Mouse (Mus musculus) kidney, postnatal 14 days (tissue): ENCODE measurements at regions not wholly inside any gene's neighbourhood (a gene's known extent, or its start where the extent isn't known, plus 50 kb on each side); places are given as distances from the start of the nearest gene placed in this dataset.

ENCODE experiments used
- DNase-seq: peaks from one replicate; pipeline ENCODE4 v3.0.0; 2022; ENCODE audit warnings: mixed read lengths

- DNase-seq = no peak
Observed at GRCm38 (mm10) chr1:163555185-163555584, 151.7 kb upstream of the Gorab start.

DNA sequence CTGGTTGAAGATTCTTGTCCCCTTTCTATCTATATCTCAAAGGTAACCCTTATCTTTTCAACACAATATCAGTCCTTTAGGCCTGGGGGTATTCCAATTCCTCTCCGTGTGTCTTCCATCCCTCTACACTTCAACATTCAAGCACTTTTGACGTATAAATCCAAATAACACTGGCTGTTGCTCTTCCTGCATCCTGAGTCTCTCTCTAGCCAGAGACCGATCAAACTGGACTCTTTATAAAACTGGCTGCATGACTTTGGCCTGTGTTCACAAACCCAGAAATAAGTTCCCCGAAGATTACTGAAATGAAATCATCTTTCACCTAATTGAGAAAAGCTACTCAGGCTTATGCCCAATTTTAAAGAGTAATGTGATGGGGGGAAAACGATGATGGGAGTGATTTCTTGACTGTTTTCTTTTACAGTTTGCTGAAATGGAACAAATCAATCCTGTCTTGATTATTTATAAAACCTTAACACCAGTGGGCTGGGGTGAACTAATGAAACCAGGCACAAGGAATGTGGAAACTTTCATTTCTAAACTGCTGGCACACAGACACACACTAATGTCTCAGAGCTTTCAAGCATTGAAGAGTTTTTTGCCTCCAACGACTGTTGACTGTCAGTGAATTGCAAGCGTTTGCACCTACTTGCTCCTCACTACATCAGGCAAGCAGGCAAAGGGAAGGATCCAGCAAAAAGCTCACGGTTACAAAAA, 135.5 kb upstream of the Gorab start:
- no peak for DNase-seq

DNA sequence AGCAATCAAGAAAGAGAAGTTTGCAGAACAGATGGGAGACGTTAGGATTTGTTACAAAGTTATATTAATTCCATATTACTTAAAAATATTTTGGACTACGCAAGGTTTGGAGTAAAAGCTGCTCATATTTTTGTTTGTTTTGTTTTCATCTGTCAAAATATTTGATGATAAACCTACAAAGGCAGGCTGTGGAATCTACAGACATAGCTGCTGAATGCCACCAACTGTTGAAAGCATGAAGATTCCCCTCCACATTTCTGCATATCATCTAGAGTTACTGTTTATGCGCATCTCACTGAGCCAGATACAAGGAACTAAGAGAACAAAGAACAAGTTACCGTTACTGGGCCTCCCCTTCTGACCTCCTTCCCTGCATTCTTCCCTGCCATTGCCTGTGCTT, 127.1 kb upstream of the Gorab start:
- DNase-seq = no peak

- DNase-seq = no peak
Observed at GRCm38 (mm10) chr1:163517966-163518365, 114.5 kb upstream of the Gorab start.

DNA sequence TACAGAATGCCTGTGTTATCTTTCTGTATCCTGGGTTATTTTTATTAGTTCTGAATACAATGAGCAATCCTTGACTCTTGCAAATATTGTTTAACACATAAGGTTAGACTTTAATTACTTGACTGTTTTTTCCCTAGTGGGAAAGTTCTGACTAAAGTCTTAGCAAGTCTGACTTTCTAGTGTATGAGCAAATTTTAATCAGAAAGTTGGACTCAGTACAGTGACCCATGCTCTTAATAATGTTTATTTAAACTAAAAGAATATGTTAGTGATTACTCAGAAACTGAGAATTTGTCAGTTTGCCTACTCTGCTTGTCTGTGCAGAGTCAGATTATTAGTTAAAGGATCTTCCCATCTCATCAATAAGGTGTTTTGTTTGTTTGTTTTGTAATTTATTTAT, 109.4 kb upstream of the Gorab start:
- DNase-seq = no peak

GRCm38 (mm10) chr1:163512008-163512407, 108.5 kb upstream of the Gorab start:
- DNase-seq = no peak

- no peak for DNase-seq
Observed at GRCm38 (mm10) chr1:163505035-163505434, 101.6 kb upstream of the Gorab start.

DNA sequence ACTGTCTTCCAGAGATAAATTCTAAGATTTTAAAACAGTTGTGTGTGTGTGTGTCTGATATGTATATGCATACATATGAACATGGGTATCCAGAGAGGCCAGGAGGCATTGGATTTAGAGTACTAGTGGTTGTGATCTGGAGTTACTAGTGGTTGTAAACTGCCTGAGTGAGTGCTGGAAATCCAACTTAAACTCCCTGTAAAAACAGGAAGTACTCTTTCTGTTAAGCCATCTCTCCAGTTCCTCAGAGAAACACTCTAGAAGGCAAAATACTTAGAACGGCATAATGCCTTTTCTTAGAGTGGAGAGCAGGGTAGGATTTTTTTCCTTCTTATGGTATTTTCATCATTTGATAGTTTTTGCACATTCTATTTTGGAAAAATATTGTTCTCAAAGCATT, 99.1 kb upstream of the Gorab start:
- no peak for DNase-seq

DNA sequence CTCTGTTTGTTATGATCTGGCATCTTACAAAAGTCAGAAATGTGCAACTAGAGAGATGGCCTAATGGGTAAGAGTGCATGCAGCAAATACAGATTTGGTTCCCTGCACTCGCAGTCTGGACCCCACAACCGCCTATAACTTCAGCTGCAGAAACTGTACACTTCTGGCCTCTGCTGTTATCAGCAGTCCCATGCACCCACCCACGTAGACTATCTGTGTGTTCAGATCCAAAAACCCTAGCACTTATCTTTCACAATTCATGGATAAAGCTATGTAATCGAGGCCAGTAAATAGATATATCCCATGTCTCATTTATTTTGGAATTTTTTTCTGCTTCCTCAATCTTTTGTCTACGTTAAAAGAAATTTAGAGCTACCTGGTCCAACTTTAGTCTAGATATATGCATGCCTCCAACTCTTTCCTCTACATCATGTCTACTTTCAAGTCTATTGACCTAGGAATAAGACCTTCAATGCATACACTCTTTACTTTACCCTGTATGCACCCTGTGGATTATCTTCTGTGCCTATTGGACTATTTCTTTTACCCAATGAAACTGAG, 95.0 kb upstream of the Gorab start:
- DNase-seq = no peak

DNA sequence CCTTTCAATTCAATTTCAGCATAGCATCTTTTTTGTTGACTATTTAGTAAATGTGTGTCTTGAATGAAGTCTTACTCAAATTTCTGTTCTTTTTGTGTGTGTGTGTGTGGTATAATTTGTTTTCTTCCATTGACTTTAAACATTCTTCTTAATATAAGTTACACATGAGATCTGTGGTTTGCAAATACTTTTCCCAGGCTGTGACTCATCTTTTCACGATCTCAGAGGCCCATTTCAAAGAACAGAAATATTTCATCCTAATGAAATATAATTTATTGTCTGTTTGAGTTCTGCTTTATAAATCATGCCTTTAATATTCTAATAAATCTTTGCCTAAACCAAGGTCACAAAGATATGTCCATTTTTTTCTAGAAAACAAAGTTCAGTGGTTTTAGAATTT, 92.9 kb upstream of the Gorab start:
- no peak for DNase-seq

DNA sequence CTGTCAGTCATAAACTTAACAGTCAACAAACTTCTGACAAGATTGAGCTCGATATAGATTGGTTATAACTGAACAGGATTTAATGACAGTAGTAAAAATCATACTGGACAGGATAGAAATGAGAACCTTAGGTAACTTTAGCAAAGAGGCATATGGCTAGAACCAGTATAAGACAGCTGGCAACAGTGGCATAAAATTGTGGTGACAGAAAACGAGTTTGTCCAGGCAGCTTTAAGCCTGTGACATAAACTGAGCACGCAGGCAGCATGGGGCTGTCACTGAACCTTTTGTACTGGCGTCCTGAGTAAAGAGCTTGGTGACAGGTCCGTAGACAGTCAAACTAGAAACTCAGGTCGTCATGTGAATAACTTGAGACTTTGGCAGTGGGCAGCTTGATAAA, 85.1 kb upstream of the Gorab start:
- no peak for DNase-seq

DNA sequence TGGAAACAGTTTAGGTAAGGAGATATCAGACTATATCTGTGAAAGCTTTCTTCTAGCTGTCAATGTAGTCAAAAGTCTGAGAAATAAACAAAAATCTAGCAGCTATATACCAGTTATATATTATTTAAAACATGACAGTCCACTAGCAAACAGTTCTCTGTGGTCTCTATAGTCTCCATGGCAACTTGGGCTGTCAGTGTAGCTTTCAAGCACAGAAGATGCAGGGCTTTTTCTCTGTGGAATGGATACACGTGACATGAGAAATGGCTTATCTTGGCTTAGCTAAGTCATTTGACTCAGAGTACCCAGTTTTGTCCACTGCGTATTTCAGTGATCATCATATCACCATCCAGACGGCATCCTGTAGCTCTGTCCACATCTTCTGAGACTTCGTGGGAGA, 84.6 kb upstream of the Gorab start:
- no peak for DNase-seq

- no peak for DNase-seq
Observed at GRCm38 (mm10) chr1:163483098-163483497, 79.6 kb upstream of the Gorab start.

GRCm38 (mm10) chr1:163477478-163478167, 74.2 kb upstream of the Gorab start:
- no peak for DNase-seq

- DNase-seq = no peak
Observed at GRCm38 (mm10) chr1:163461194-163461593, 57.7 kb upstream of the Gorab start.

DNA sequence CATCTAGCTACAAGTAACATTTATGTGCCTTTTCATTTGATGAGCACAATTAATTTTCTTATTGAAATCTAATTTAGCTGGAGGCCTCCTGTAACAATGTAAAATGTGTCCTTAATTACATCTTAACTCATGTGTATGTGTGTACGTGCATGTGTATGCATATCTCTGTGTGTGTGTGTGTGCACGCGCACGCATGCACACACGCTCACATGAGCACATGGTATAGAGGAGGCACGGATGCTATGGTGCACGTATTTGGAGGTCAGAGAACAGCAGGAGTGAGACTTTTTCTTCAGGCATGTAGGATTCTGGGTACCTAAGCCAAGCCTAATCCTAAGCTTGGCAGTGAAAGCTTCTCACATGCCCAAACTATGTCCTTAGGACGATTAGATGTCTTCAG, 52.9 kb upstream of the Gorab start:
- DNase-seq = no peak
